Mouse (Mus musculus) forebrain, embryonic 10.5 days (tissue): Measurements from ENCODE around the gene Sectm1a. TPM values are rescaled to one million over a fixed set of nuclear protein-coding genes. Genes with fewer than 3 reads are reported as not detected.

Experiments used
- DNase-seq: peaks from one replicate; pipeline ENCODE4 v3.0.0-alpha.2; 2017; ENCODE audit warnings: low spot score; ENCODE audit errors: extremely low spot score
- H3K27ac ChIP-seq: fragments of 300-500 bp; sonication (generic); 2 replicates; pipeline ENCODE4 v1.5.1; 2016; ENCODE audit warnings: mild to moderate bottlenecking
- H3K27me3 ChIP-seq: fragments of 300-500 bp; sonication (generic); 2 replicates; pipeline ENCODE4 v1.6.1; 2016; ENCODE audit warnings: mild to moderate bottlenecking; ENCODE audit not compliant: poor library complexity, severe bottlenecking
- H3K36me3 ChIP-seq: fragments of 300-500 bp; sonication (generic); replicated peaks from 2 replicates; pipeline ENCODE4 v1.6.1; 2016; ENCODE audit warnings: mild to moderate bottlenecking, moderate library complexity
- H3K4me1 ChIP-seq: fragments of 300-500 bp; sonication (generic); 2 replicates; pipeline ENCODE4 v1.6.1; 2016
- H3K4me3 ChIP-seq: fragments of 300-500 bp; sonication (generic); 2 replicates; pipeline ENCODE4 v1.5.1; 2016; ENCODE audit warnings: mild to moderate bottlenecking, moderate library complexity
- H3K9me3 ChIP-seq: fragments of 300-500 bp; sonication (generic); 2 replicates; pipeline ENCODE4 v1.6.1; 2016; ENCODE audit warnings: mild to moderate bottlenecking, moderate library complexity
- WGBS: fragments of 180-500 bp; shearing (Covaris S2); methylation state at CpG from one replicate; pipeline ENCODE4 v1.1.7; 2016; 5-methylcytosine and 5-hydroxymethylcytosine counted together
- polyA plus RNA-seq: library from polyadenylated mRNA; unstranded; fragments of >200 nt; fragmentation: Nextera tagmentation; extraction: Ambion mirVana; gene quantifications from 2 replicates; pipeline ENCODE4 v1.2.1, GENCODE M21; 2016

Gene Sectm1a
- not detected in 2 replicates for polyA plus RNA-seq

DNA sequence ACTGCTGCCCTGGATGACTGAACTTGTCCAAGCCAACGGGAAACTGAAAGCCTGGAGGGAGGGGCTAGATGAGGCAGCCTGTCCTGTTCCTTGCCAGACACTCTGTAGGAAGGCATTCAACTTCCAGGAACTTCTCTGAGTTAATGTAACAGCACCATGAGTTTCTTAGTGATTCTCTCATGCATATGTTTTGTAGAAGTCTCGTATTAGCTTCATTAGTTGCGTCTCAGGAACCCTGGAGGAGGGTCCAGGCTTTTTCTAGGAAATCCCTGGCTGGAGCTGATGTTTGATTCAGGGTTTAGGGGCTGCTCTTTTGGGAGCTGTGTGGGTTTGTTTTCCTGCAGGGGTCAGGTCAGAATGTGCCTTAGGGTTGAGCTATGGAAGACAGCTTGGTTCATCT is at the start of gene Sectm1a:
Gene Sectm1a (minus strand): TSS at position 101 of the 400 bp plus-strand sequence.
- DNase-seq, result no peak
- no peaks in the 10 kb centered on the region for H3K9me3 ChIP-seq
- H3K27ac ChIP-seq, result no peak within 1 kb of the TSS
- no peaks in the 10 kb centered on the region for H3K36me3 ChIP-seq
- no peaks in the 10 kb centered on the region for H3K27me3 ChIP-seq
- H3K4me1 ChIP-seq, result no peaks in the 10 kb centered on the region
- 67% methylated on average over 3 of the region's 3 CpGs for WGBS
- H3K4me3 ChIP-seq, result no peak within 1 kb of the TSS

DNA sequence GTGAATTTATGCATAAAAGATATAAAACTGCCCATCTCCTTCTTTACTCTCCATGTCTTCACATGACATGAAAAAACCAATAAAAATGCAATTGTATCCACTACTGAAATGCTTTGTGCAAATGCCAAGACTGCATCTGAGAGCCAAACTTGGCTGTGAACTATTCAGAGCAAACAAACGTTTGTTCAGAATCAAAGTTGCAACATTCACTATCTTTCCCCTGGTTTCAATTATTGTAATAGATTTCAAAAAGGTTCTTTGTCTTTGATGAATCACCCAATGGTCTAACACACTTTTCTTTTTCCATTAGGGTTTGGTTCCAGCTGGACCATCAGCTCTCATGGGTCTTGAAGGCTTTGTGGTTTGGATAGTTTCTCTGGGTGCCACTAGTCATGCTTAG is 48.6 kb upstream of the Sectm1a start:
- Histone ChIP-seq H3K4me1 (no peaks in the 10 kb centered on the region), H3K9me3 (no peaks in the 10 kb centered on the region), H3K4me3 (no peak overlapping the region), H3K27ac (no peak overlapping the region), H3K27me3 (no peaks in the 10 kb centered on the region), H3K36me3 (no peaks in the 10 kb centered on the region)
- DNase-seq, result no peak
- WGBS, result 85% methylated on average over 1 of the region's 1 CpGs

GRCm38 (mm10) chr11:121127441-121127840 is 46.4 kb upstream of the Sectm1a start:
- H3K36me3 ChIP-seq, result no peaks in the 10 kb centered on the region
- DNase-seq, result no peak
- H3K27ac ChIP-seq, result no peak overlapping the region
- 92% methylated on average over 3 of the region's 3 CpGs for WGBS
- H3K27me3 ChIP-seq, result no peaks in the 10 kb centered on the region
- no peaks in the 10 kb centered on the region for H3K9me3 ChIP-seq
- H3K4me3 ChIP-seq, result no peak overlapping the region
- no peaks in the 10 kb centered on the region for H3K4me1 ChIP-seq

GRCm38 (mm10) chr11:121126395-121126794 is 45.4 kb upstream of the Sectm1a start:
- Histone ChIP-seq H3K36me3 (no peaks in the 10 kb centered on the region), H3K27ac (no peak overlapping the region), H3K4me1 (no peaks in the 10 kb centered on the region), H3K9me3 (no peaks in the 10 kb centered on the region), H3K27me3 (no peaks in the 10 kb centered on the region), H3K4me3 (no peak overlapping the region)
- WGBS, result 82% methylated on average over 1 of the region's 1 CpGs
- DNase-seq, result no peak

GRCm38 (mm10) chr11:121125522-121126172 is 44.6 kb upstream of the Sectm1a start:
- no peaks in the 10 kb centered on the region for H3K9me3 ChIP-seq
- H3K27ac ChIP-seq, result no peak overlapping the region
- 86% methylated on average over 3 of the region's 3 CpGs for WGBS
- DNase-seq, result no peak
- H3K36me3 ChIP-seq, result no peaks in the 10 kb centered on the region
- H3K4me3 ChIP-seq, result no peak overlapping the region
- no peaks in the 10 kb centered on the region for H3K27me3 ChIP-seq
- H3K4me1 ChIP-seq, result no peaks in the 10 kb centered on the region

DNA sequence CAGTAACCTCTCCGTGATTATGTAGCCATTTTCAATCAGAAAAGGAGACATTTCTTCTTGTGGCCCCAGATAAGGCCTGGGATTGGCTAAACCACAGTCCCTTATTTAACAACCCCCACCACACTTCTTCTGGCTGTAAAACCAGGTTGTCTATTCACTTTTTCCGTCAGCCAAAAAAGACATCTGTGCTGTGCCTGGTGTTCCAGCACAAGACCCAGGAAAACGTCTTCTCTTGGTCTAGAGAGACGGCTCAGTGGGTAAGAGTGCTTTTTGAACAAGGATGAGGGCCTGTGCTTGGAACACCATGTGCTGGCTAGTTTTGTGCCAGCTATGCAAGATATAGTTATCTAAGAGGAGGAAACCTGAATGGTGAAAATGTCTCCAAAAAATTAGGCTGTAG is 42.4 kb upstream of the Sectm1a start:
- Histone ChIP-seq H3K4me1 (peaks cover 11% of the 10 kb centered on the region), H3K4me3 (no peak overlapping the region), H3K9me3 (no peaks in the 10 kb centered on the region), H3K36me3 (no peaks in the 10 kb centered on the region), H3K27me3 (no peaks in the 10 kb centered on the region), H3K27ac (no peak overlapping the region)
- DNase-seq, result no peak
- WGBS, result 89% methylated on average over 4 of the region's 4 CpGs

DNA sequence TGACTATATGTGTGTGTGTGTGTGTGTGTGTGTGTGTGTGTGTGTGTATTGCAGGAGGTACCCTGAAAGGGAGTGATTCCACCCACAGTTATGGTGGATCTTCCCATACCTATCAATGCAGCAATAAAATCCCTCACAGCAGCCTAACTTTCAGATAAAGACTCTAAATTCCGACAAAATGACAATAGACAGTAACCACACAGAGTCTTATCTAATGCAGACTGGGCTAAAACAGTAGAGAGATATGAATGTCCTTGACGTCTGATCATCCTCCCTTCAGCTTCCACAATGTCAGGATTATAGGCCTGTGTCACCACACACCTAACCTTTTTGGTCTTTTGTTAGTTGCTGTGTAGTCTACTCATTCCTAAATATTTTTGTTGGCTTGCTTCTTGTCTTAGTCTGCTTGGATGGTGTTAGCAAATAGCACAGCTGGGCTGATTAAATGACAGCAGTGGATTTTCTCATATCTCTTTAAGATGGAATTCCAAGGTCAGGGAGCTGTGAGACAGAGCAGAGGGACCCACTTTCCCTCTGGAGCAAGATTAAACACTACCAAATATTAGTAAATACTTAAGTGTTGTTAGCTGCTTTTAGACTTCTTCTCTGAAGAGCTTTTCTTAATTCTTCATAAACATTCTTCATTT is 41.1 kb upstream of the Sectm1a start:
- Histone ChIP-seq H3K27ac (no peak overlapping the region), H3K4me1 (peaks cover 16% of the 10 kb centered on the region), H3K27me3 (no peaks in the 10 kb centered on the region), H3K9me3 (no peaks in the 10 kb centered on the region), H3K4me3 (no peak overlapping the region), H3K36me3 (no peaks in the 10 kb centered on the region)
- DNase-seq, result no peak
- 73% methylated on average over 2 of the region's 2 CpGs for WGBS

DNA sequence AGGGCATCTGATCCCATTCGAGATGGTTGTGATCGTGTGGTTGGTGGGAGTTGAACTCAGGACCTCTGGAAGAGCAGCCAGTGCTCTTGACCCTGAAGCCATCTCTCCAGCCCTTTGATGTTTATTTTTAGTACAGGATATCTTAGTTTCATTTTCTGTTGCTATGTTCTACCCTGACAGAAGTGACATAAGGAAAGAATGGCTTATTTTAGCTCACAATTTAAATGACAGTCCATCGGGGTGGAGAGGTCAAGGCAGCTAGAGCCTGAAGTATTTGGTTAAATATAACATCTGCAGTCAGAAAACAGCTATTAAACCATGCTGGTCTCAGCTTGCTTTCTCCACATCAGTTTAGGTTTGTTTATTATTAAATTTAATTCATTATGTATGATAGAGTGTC is 40.1 kb upstream of the Sectm1a start:
- no peak overlapping the region for H3K27ac ChIP-seq
- H3K4me1 ChIP-seq, result peaks cover 16% of the 10 kb centered on the region
- no peak overlapping the region for H3K4me3 ChIP-seq
- no peaks in the 10 kb centered on the region for H3K36me3 ChIP-seq
- no peaks in the 10 kb centered on the region for H3K27me3 ChIP-seq
- DNase-seq, result no peak
- H3K9me3 ChIP-seq, result no peaks in the 10 kb centered on the region
- 90% methylated on average over 3 of the region's 3 CpGs for WGBS

DNA sequence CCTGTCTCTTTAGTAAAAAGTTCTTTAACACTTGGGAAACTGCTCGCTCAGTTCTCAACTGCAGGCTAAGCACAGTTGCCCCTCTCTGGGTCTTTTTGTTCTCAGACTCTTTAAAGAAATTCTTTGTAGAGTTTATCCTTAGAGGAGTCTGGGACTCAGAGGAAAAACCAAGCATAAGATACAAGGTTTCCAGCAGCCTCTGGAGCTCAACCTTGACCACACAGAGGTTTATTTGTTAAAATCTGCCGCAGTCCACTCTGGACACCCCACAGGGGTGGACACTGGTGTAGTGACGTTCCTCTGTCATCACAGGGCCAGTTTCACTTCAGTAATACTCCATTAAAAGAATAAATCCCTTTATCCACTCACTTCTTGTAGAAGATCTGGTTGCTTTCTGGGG is 37.6 kb upstream of the Sectm1a start, which contains the start of gene Tex19.2:
Gene Tex19.2 (minus strand): TSS at position 101 of the 400 bp plus-strand sequence.
- no peak for DNase-seq
- Histone ChIP-seq H3K27ac (peak within 1 kb of the TSS; percentile 15; the same call in 1 of the 2 replicates), H3K27me3 (no peaks in the 10 kb centered on the region), H3K4me1 (peaks cover 16% of the 10 kb centered on the region), H3K9me3 (no peaks in the 10 kb centered on the region), H3K4me3 (no peak within 1 kb of the TSS), H3K36me3 (no peaks in the 10 kb centered on the region)
- 61% methylated on average over 3 of the region's 3 CpGs for WGBS

- H3K27me3 ChIP-seq, result no peaks in the 10 kb centered on the region
- no peaks in the 10 kb centered on the region for H3K9me3 ChIP-seq
- no peaks in the 10 kb centered on the region for H3K36me3 ChIP-seq
- no peak overlapping the region for H3K4me3 ChIP-seq
- 93% methylated on average over 18 of the region's 18 CpGs for WGBS
- H3K4me1 ChIP-seq, result peaks cover 16% of the 10 kb centered on the region
- H3K27ac ChIP-seq, result 0 out of 2 replicates have a peak overlapping the region, but pooled peaks have one; percentile 15
- no peak for DNase-seq
Measured at GRCm38 (mm10) chr11:121118106-121118505, 37.1 kb upstream of the Sectm1a start.

DNA sequence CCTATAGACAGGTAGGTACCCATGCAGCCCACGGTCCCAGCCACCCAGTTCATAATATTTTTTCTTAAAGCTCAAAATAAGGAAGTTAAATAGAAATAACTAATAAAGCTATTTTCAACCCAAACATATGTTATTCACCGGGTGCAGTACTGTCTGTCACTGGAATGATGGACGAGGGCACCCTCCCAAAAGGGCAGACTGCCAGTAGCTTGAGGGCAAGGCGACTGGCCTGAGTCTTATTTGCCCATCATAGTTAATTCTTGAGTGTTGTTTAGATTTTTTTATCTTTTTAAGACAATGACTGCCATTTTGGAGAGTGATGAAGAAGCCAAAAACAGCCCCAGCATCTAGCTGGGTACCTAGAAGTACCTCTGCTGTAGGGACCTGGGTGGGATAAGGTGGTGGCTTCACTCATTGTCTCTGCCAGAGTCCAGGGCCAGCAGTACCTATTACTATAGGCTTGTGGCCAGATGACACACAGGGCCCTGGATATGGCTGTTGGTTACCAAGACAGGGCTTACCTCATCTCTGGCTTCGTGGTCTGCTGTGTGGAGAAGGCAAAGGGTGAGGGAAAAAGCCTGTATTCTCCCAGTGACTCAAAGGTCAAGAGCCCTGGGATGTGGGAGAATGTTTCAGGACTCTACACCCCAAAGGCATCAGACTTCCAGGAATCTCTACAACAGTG is 31.2 kb upstream of the Sectm1a start:
- Histone ChIP-seq H3K4me1 (no peaks in the 10 kb centered on the region), H3K4me3 (no peak overlapping the region), H3K9me3 (no peaks in the 10 kb centered on the region), H3K27ac (no peak overlapping the region), H3K36me3 (no peaks in the 10 kb centered on the region), H3K27me3 (no peaks in the 10 kb centered on the region)
- WGBS, result 88% methylated on average over 5 of the region's 5 CpGs
- no peak for DNase-seq

GRCm38 (mm10) chr11:121111601-121112000 is 30.6 kb upstream of the Sectm1a start:
- Histone ChIP-seq H3K4me3 (no peak overlapping the region), H3K36me3 (no peaks in the 10 kb centered on the region), H3K27me3 (no peaks in the 10 kb centered on the region), H3K27ac (no peak overlapping the region), H3K9me3 (no peaks in the 10 kb centered on the region), H3K4me1 (no peaks in the 10 kb centered on the region)
- 78% methylated on average over 1 of the region's 1 CpGs for WGBS
- DNase-seq, result no peak

GRCm38 (mm10) chr11:121111051-121111450 is 30.0 kb upstream of the Sectm1a start:
- H3K4me3 ChIP-seq, result no peak overlapping the region
- 84% methylated on average over 3 of the region's 3 CpGs for WGBS

More at GRCm38 (mm10) chr11:121111051-121111450, 30.0 kb upstream of the Sectm1a start:
- Histone ChIP-seq H3K4me1 (no peaks in the 10 kb centered on the region), H3K36me3 (no peaks in the 10 kb centered on the region), H3K27ac (no peak overlapping the region), H3K9me3 (no peaks in the 10 kb centered on the region), H3K27me3 (no peaks in the 10 kb centered on the region)
- no peak for DNase-seq
